Mouse (Mus musculus) embryonic facial prominence, embryonic 11.5 days (tissue): ENCODE results near the gene 4921524J17Rik. TPM values are rescaled to one million over a fixed set of nuclear protein-coding genes. Genes with fewer than 3 reads are reported as not detected.
A peak's percentile ranks its signal among the peaks of the same experiment; 100 is the strongest.

Source experiments
- ATAC-seq: fragments of 200-750 bp; cut with Nextera tagmentation; replicated peaks from 2 replicates; pipeline ENCODE4 v1.8.0; 2017; ENCODE audit warnings: low read depth; ENCODE audit not compliant: insufficient number of reproducible peaks, low FRiP score, low TSS enrichment
- DNase-seq: peaks from one replicate; pipeline ENCODE4 v3.0.0-alpha.2; 2015; ENCODE audit warnings: low spot score
- H3K27ac ChIP-seq: fragments of 300-500 bp; sonication (generic); replicated peaks from 2 replicates; pipeline ENCODE4 v1.5.1; 2014; ENCODE audit warnings: mild to moderate bottlenecking, low read depth, low read length, control low read depth
- H3K27me3 ChIP-seq: fragments of 300-500 bp; sonication (generic); 2 replicates; pipeline ENCODE4 v1.6.1; 2014; ENCODE audit warnings: mild to moderate bottlenecking, low read length, moderate library complexity, mixed read lengths; ENCODE audit not compliant: control insufficient read depth, insufficient read depth
- H3K36me3 ChIP-seq: fragments of 300-500 bp; sonication (generic); replicated peaks from 2 replicates; pipeline ENCODE4 v1.6.1; 2014; ENCODE audit warnings: low read depth, mild to moderate bottlenecking, low read length, moderate library complexity, mixed read lengths; ENCODE audit not compliant: control insufficient read depth, insufficient read depth
- H3K4me1 ChIP-seq: fragments of 300-500 bp; sonication (generic); 2 replicates; pipeline ENCODE4 v1.6.1; 2014; ENCODE audit warnings: low read length, mixed read lengths; ENCODE audit not compliant: control insufficient read depth, insufficient read depth
- H3K4me2 ChIP-seq: fragments of 300-500 bp; sonication (generic); 2 replicates; pipeline ENCODE4 v1.6.1; 2014; ENCODE audit warnings: low read depth, mild to moderate bottlenecking, control low read depth, low read length, moderate library complexity
- H3K4me3 ChIP-seq: fragments of 300-500 bp; sonication (generic); 2 replicates; pipeline ENCODE4 v1.5.1; 2014; ENCODE audit warnings: low read depth, low read length, control low read depth
- H3K9ac ChIP-seq: fragments of 300-500 bp; sonication (generic); replicated peaks from 2 replicates; pipeline ENCODE4 v1.6.1; 2014; ENCODE audit warnings: mild to moderate bottlenecking, control low read depth, low read length
- H3K9me3 ChIP-seq: fragments of 300-500 bp; sonication (generic); replicated peaks from 2 replicates; pipeline ENCODE4 v1.6.1; 2016; ENCODE audit warnings: mild to moderate bottlenecking, low read length, inconsistent platforms, mixed read lengths; ENCODE audit not compliant: control insufficient read depth
- WGBS: fragments of 180-500 bp; shearing (Covaris S2); extraction: QIAGEN DNeasy Blood & Tissue Kit; methylation state at CpG from one replicate; pipeline ENCODE4 v1.1.7; 2014; 5-methylcytosine and 5-hydroxymethylcytosine counted together
- polyA plus RNA-seq: library from polyadenylated mRNA; unstranded; fragments of >200 nt; fragmentation: Nextera tagmentation; extraction: Ambion mirVana; gene quantifications from 2 replicates; pipeline ENCODE4 v1.2.1, GENCODE M21; 2014

4921524J17Rik gene
- polyA plus RNA-seq, 1 experiment from 2014 or later = 65.5 TPM

- Histone ChIP-seq H3K9ac (no peak overlapping the region), H3K27ac (no peak overlapping the region)
- DNase-seq = no peak
These were observed 3.1 kb upstream of the 4921524J17Rik start for GRCm38 (mm10) chr8:85435736-85436135.

GRCm38 (mm10) chr8:85434817-85435216 lies 2.2 kb upstream of the 4921524J17Rik start:
- Histone ChIP-seq H3K27ac (no peak overlapping the region), H3K27me3 (no peaks in the 10 kb centered on the region), H3K4me2 (no peak overlapping the region), H3K9ac (no peak overlapping the region), H3K9me3 (no peaks in the 10 kb centered on the region), H3K36me3 (no peaks in the 10 kb centered on the region), H3K4me3 (no peak overlapping the region), H3K4me1 (no peaks in the 10 kb centered on the region)
- 71% methylated on average over 12 of the region's 12 CpGs for WGBS
- DNase-seq (no peak), ATAC-seq (no peak)

More at GRCm38 (mm10) chr8:85435736-85436135, 3.1 kb upstream of the 4921524J17Rik start:
- no peak for ATAC-seq
- Histone ChIP-seq H3K4me1 (no peaks in the 10 kb centered on the region), H3K27me3 (no peaks in the 10 kb centered on the region), H3K4me3 (no peak overlapping the region), H3K4me2 (no peak overlapping the region), H3K36me3 (no peaks in the 10 kb centered on the region), H3K9me3 (no peaks in the 10 kb centered on the region)
- 60% methylated on average over 5 of the region's 5 CpGs for WGBS

- no peaks in the 10 kb centered on the region for H3K4me1 ChIP-seq
- no peaks in the 10 kb centered on the region for H3K36me3 ChIP-seq
- H3K4me2 ChIP-seq = peak overlapping the region; percentile 42
- H3K9me3 ChIP-seq = no peaks in the 10 kb centered on the region
- H3K27ac ChIP-seq = no peak overlapping the region
- WGBS = 3% methylated on average over 6 of the region's 6 CpGs
- ATAC-seq = peak; percentile 51; the same call in 1 of the 2 replicates
- DNase-seq = no peak
- H3K9ac ChIP-seq = no peak overlapping the region
- no peaks in the 10 kb centered on the region for H3K27me3 ChIP-seq
- peak overlapping the region; percentile 77 for H3K4me3 ChIP-seq
These were observed 372 bp upstream of the 4921524J17Rik start for GRCm38 (mm10) chr8:85433017-85433393.

DNA sequence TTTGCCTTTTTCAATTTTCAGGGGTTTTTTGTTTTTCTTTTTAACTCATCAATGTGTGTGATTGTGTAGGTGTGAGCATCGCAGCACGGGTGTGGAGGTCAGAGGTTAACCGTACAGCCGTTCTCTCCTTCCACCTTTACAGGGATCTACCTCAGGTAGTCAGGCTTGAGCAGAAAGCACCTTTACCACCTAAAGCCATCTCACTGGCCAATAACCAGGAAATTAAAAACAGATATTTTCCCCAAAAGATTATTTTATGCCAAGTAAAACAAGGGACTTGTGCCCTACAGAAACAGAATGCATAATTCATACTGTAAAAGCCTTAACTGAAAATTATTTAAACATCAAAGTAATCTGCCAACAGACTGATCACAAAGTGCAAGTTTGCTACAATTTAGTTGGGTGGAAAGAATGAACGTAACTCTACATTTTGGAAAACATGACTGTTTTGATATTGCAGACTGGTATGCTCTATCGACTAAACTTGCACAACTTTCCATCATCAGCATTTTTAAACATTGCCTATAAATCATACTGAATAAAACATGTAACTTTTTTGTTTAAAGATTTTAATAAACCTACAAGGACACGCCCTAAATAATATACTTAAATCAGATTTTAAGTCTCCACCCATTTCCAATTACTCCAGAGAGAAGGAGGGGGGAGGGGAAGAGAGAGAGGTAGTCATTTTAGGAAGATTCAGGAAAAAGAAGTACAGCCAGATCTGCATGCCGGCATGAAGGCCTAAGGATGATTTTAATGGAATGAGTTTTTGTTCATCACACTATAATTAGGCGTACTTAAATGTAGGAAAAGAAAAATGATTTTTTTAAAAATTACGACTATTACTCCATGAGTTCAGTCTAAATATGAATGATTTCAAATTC lies 1.1 kb downstream of the 4921524J17Rik start:
- Histone ChIP-seq H3K27ac (no peak overlapping the region), H3K4me3 (peak overlapping the region; percentile 77), H3K9me3 (no peaks in the 10 kb centered on the region), H3K27me3 (no peaks in the 10 kb centered on the region), H3K4me1 (no peaks in the 10 kb centered on the region), H3K4me2 (peak overlapping the region; percentile 27), H3K9ac (peak overlapping the region; percentile 92), H3K36me3 (no peaks in the 10 kb centered on the region)
- ATAC-seq = no peak
- 11% methylated on average over 10 of the region's 10 CpGs for WGBS
- DNase-seq = peak; percentile 73

GRCm38 (mm10) chr8:85430801-85431200 lies 1.8 kb downstream of the 4921524J17Rik start:
- Histone ChIP-seq H3K27ac (no peak overlapping the region), H3K4me3 (peak overlapping the region; percentile 77), H3K9me3 (no peaks in the 10 kb centered on the region), H3K4me2 (peak overlapping the region; percentile 27; the same call in 1 of the 2 replicates), H3K4me1 (no peaks in the 10 kb centered on the region), H3K27me3 (no peaks in the 10 kb centered on the region), H3K36me3 (no peaks in the 10 kb centered on the region), H3K9ac (no peak overlapping the region)
- WGBS = 13% methylated on average over 3 of the region's 3 CpGs
- ATAC-seq (no peak), DNase-seq (peak; percentile 54)

DNA sequence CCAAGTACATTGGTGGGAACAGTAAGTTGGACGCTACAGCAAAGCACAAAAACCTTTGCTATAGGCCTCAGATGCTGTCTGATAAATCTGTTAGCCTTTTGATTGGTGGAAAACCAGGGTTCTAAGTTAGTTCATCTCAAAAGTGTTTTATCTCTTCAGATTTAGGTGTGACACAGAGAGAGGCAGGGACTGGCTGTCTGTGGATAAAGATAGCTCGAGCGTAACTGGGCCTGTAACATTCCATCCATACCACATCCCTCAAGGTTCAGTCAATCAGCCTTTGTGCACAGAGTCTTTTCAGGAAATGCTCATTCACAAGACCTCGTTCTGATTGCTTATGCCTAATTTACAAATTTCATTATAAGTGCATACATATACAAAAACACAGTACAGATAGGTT lies 3.4 kb downstream of the 4921524J17Rik start:
- H3K4me1 ChIP-seq = no peaks in the 10 kb centered on the region
- no peak overlapping the region for H3K4me2 ChIP-seq
- H3K27ac ChIP-seq = no peak overlapping the region
- H3K4me3 ChIP-seq = no peak overlapping the region
- no peak overlapping the region for H3K9ac ChIP-seq
- WGBS = 19% methylated on average over 4 of the region's 4 CpGs
- no peaks in the 10 kb centered on the region for H3K36me3 ChIP-seq
- DNase-seq (peak; percentile 37), ATAC-seq (no peak)
- no peaks in the 10 kb centered on the region for H3K27me3 ChIP-seq
- no peaks in the 10 kb centered on the region for H3K9me3 ChIP-seq

DNA sequence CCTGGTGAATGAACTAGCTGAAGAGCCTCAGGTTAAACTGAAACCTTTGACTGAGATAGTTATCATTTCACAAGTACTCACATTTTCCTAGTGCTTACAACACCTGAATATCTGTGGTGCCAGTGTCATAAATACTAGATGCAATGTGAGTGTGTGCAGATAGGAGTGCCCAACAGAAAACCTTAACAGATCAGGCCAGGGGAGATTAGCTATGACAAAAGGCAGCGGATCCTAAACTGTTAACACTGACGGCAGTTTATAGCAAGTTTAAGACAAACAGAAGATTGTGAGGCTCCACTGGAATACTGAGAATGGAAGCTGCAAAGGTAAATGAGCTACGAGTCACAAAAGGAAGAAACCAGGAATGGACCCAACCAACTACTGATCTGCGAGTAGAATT lies 5.6 kb downstream of the 4921524J17Rik start:
- Histone ChIP-seq H3K27me3 (no peaks in the 10 kb centered on the region), H3K4me3 (no peak overlapping the region), H3K9ac (no peak overlapping the region), H3K27ac (no peak overlapping the region), H3K36me3 (no peaks in the 10 kb centered on the region), H3K9me3 (no peaks in the 10 kb centered on the region), H3K4me1 (no peaks in the 10 kb centered on the region), H3K4me2 (no peak overlapping the region)
- ATAC-seq = no peak
- DNase-seq = no peak
- WGBS = 83% methylated on average over 4 of the region's 4 CpGs

GRCm38 (mm10) chr8:85421329-85421728 lies 11.3 kb downstream of the 4921524J17Rik start:
- WGBS = 86% methylated on average over 1 of the region's 1 CpGs
- H3K9ac ChIP-seq = no peak overlapping the region
- H3K27ac ChIP-seq = no peak overlapping the region
- DNase-seq (no peak), ATAC-seq (no peak)
- no peaks in the 10 kb centered on the region for H3K27me3 ChIP-seq
- H3K9me3 ChIP-seq = no peaks in the 10 kb centered on the region
- no peak overlapping the region for H3K4me2 ChIP-seq
- H3K36me3 ChIP-seq = no peaks in the 10 kb centered on the region
- H3K4me3 ChIP-seq = no peak overlapping the region
- H3K4me1 ChIP-seq = no peaks in the 10 kb centered on the region
